Mouse (Mus musculus): Measurements from ENCODE around the gene Scarf1. TPM values are rescaled to one million over a fixed set of nuclear protein-coding genes. Genes with fewer than 3 reads are reported as not detected.

Gene Scarf1
- total and polyA plus RNA-seq, 3 experiments: 0.15 to 0.28 TPM; not detected in 1

DNA sequence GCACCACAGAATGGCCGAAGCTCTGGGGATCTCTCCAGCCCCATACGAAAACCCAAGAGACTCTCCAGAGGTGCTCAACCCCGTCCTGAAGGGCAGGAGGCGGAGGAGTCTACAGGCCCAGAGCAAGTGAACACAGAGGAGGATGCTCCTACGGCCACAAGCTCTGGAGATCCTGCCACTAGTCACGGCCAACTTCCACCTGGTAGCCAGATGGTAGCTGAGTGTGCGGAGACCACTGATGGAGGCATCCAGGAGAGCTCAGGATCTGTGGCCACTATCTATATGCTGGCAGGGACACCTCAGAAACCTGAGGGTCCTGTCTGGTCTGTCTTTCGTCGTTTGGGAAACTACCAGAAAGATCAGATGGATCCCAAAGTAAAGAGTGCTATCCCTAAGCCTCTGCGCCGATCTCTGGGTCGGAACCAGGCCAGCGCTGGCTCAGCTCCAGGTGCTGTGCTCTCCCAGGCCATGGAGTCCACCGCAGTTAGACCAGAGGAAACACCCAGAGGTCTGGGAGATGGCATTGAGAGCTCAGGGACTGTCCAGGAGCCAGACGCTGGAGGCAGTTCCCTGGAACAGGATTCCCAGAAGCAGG, 12.3 kb downstream of the Scarf1 start:
- DNase-seq (ENCODE audit: low read depth, low spot score): no peak
- H3K9me3 ChIP-seq (replicated peaks; ENCODE audit: insufficient read depth, low read length): no peaks in the 10 kb centered on the region
- no peaks in the 10 kb centered on the region; the same call in 1 of the 2 replicates for H3K79me2 ChIP-seq (ENCODE audit: control insufficient read depth, insufficient read depth, low read length, poor library complexity)
- no peak overlapping the region for H3K27ac ChIP-seq (ENCODE audit: control insufficient read depth, low read depth, low read length)
- H3K9ac ChIP-seq (ENCODE audit: control insufficient read depth, low read depth, low read length, poor library complexity, severe bottlenecking): no peak overlapping the region
- no peaks in the 10 kb centered on the region for H3K27me3 ChIP-seq (ENCODE audit: control insufficient read depth in 1 of 2, insufficient read depth in 2 of 2, low read length in 2 of 2)
- H3K4me1 ChIP-seq (ENCODE audit: control insufficient read depth in 1 of 2, insufficient read depth in 2 of 2, low read length in 2 of 2): peaks cover 0 to 8% of the 10 kb centered on the region in 2 experiments; a peak in 2 of 4 replicates
- no peak for TF ChIP-seq ZNF384 (IDR thresholded peaks at IDR 0.05; ENCODE audit: low read depth, low read length)
- no peak for TF ChIP-seq POLR2AphosphoS2 (IDR thresholded peaks at IDR 0.05; ENCODE audit: low read length)
- TF ChIP-seq CHD1 (IDR thresholded peaks at IDR 0.05; ENCODE audit: low read depth, low read length): no peak
- TF ChIP-seq E2F4 (IDR thresholded peaks at IDR 0.05; ENCODE audit: borderline replicate concordance, low read depth, low read length): no peak
- TF ChIP-seq ELF1 (IDR thresholded peaks at IDR 0.05; ENCODE audit: low read depth, low read length): no peak
- TF ChIP-seq MAX (IDR thresholded peaks at IDR 0.05; ENCODE audit: low read length): no peak
- TF ChIP-seq RAD21 (IDR thresholded peaks at IDR 0.05; ENCODE audit: low read depth, low read length): no peak
- no peak for TF ChIP-seq MEF2A (IDR thresholded peaks at IDR 0.05; ENCODE audit: extremely low read depth, insufficient replicate concordance, low read depth, low read length, poor library complexity, severe bottlenecking)
- TF ChIP-seq USF1 (IDR thresholded peaks at IDR 0.05; ENCODE audit: low read depth, low read length): no peak
- no peak for TF ChIP-seq SMC3 (IDR thresholded peaks at IDR 0.05; ENCODE audit: low read depth, low read length)
- TF ChIP-seq ZMIZ1 (IDR thresholded peaks at IDR 0.05; ENCODE audit: low read depth, low read length): no peak
- TF ChIP-seq MXI1 (IDR thresholded peaks at IDR 0.05; ENCODE audit: low read depth, low read length): no peak
- no peak for TF ChIP-seq KAT2A (conservative IDR thresholded peaks at IDR 0.05; ENCODE audit: low read depth, low read length)
- no peak for TF ChIP-seq NRF1 (IDR thresholded peaks at IDR 0.05; ENCODE audit: insufficient read depth, low read depth, low read length, poor library complexity, severe bottlenecking)
- TF ChIP-seq TAL1 (IDR thresholded peaks at IDR 0.05; ENCODE audit: low read length): no peak
- no peak for TF ChIP-seq MAZ (IDR thresholded peaks at IDR 0.05; ENCODE audit: low read depth, low read length)
- no peak for TF ChIP-seq CHD2 (IDR thresholded peaks at IDR 0.05; ENCODE audit: low read length)
- no peak for TF ChIP-seq UBTF (IDR thresholded peaks at IDR 0.05; ENCODE audit: borderline replicate concordance, insufficient read depth, low read depth, low read length)
- H3K4me3 ChIP-seq (ENCODE audit: control insufficient read depth in 1 of 2, insufficient read depth in 1 of 2, low read depth in 2 of 2, low read length in 2 of 2): no peak overlapping the region
- H3K36me3 ChIP-seq (ENCODE audit: control insufficient read depth in 1 of 2, insufficient read depth in 2 of 2, low read length in 2 of 2): peaks cover 0 to 5% of the 10 kb centered on the region in 2 experiments; a peak in 2 of 4 replicates

DNA sequence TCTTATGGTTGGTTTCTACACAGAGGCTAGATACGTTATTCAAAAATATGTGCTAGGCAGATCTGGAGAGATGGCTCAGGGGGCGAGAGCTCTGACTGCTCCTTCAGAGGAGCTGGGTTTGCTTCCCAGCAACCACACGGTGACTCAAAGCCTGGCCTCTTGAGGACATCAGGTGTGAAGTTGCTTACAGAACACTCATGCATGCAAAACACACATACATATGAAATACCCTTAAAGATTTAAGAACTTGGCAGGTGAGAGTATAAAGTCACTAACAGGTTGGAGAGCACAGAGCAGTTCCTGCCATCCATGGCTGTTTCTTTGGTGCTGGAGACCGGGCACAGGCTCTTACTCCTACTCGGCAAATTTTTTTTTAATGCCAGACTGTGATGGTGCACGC, 13.6 kb downstream of the Scarf1 start:
- no peak overlapping the region for H3K4me3 ChIP-seq (ENCODE audit: control insufficient read depth in 1 of 2, insufficient read depth in 1 of 2, low read depth in 2 of 2, low read length in 2 of 2)
- H3K27me3 ChIP-seq (ENCODE audit: control insufficient read depth in 1 of 2, insufficient read depth in 2 of 2, low read length in 2 of 2): no peaks in the 10 kb centered on the region
- DNase-seq (ENCODE audit: low read depth, low spot score): no peak
- H3K9me3 ChIP-seq (replicated peaks; ENCODE audit: insufficient read depth, low read length): no peaks in the 10 kb centered on the region
- peaks cover 0 to 5% of the 10 kb centered on the region in 2 experiments; a peak in 2 of 4 replicates for H3K36me3 ChIP-seq (ENCODE audit: control insufficient read depth in 1 of 2, insufficient read depth in 2 of 2, low read length in 2 of 2)
- H3K27ac ChIP-seq (ENCODE audit: control insufficient read depth, low read depth, low read length): no peak overlapping the region
- H3K79me2 ChIP-seq (ENCODE audit: control insufficient read depth, insufficient read depth, low read length, poor library complexity): peaks cover 5% of the 10 kb centered on the region; the same call in 1 of the 2 replicates
- H3K4me1 ChIP-seq (ENCODE audit: control insufficient read depth in 1 of 2, insufficient read depth in 2 of 2, low read length in 2 of 2): peaks cover 0 to 8% of the 10 kb centered on the region in 2 experiments; a peak in 2 of 4 replicates
- no peak overlapping the region for H3K9ac ChIP-seq (ENCODE audit: control insufficient read depth, low read depth, low read length, poor library complexity, severe bottlenecking)
- TF ChIP-seq HCFC1 (IDR thresholded peaks at IDR 0.05; ENCODE audit: low read depth, low read length): no peak
- TF ChIP-seq CTCF (IDR thresholded peaks at IDR 0.05 in 2 of 3, conservative IDR thresholded peaks at IDR 0.05 in 1 of 3; ENCODE audit: control insufficient read depth in 1 of 3, insufficient read depth in 1 of 3, low read depth in 2 of 3, low read length in 3 of 3, poor library complexity in 1 of 3, severe bottlenecking in 1 of 3): no peak
- no peak for TF ChIP-seq TCF12 (IDR thresholded peaks at IDR 0.05; ENCODE audit: low read depth, low read length)
- TF ChIP-seq MAX (IDR thresholded peaks at IDR 0.05; ENCODE audit: low read length): no peak
- TF ChIP-seq POLR2AphosphoS2 (IDR thresholded peaks at IDR 0.05; ENCODE audit: low read length): no peak
- TF ChIP-seq MEF2A (IDR thresholded peaks at IDR 0.05; ENCODE audit: extremely low read depth, insufficient replicate concordance, low read depth, low read length, poor library complexity, severe bottlenecking): no peak
- TF ChIP-seq ZMIZ1 (IDR thresholded peaks at IDR 0.05; ENCODE audit: low read depth, low read length): no peak
- TF ChIP-seq KAT2A (conservative IDR thresholded peaks at IDR 0.05; ENCODE audit: low read depth, low read length): no peak
- no peak for TF ChIP-seq MYC (IDR thresholded peaks at IDR 0.05; ENCODE audit: low read depth, low read length)
- TF ChIP-seq UBTF (IDR thresholded peaks at IDR 0.05; ENCODE audit: borderline replicate concordance, insufficient read depth, low read depth, low read length): no peak
- TF ChIP-seq POLR2AphosphoS5 (IDR thresholded peaks at IDR 0.05; ENCODE audit: borderline replicate concordance, low read depth, low read length): no peak
- TF ChIP-seq RCOR1 (IDR thresholded peaks at IDR 0.05; ENCODE audit: low read depth, low read length): no peak
- no peak for TF ChIP-seq NRF1 (IDR thresholded peaks at IDR 0.05; ENCODE audit: insufficient read depth, low read depth, low read length, poor library complexity, severe bottlenecking)

Data from MEL (cell line).